Mouse (Mus musculus): ENCODE measurements at regions not wholly inside any gene's neighbourhood (a gene's known extent, or its start where the extent isn't known, plus 50 kb on each side); places are given as distances from the start of the nearest gene placed in this dataset.

GRCm38 (mm10) chr9:120860969-120861595 lies 67.9 kb upstream of the Ctnnb1 start:
- no peak for DNase-seq (ENCODE audit: low spot score in 2 of 2)

GRCm38 (mm10) chr9:120861788-120862345 lies 67.1 kb upstream of the Ctnnb1 start:
- DNase-seq (ENCODE audit: low spot score in 2 of 2): no peak

DNA sequence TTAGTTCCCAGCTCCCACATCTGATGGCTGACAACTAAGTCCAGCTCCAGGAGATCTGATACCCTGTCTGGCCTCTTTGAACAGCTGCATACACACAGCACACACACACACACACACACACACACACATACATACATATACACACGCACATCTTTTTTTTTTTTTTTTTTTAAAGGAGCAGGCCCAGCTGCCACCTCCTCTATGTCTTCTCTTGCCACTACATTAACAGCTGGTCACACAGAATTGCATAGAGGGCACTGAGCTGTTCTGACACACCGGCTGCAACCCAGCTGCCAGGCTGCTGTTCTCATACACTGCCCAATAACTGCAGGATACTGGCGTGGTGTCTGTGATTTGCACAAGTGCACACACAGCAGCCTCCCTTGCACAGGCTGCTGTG lies 64.6 kb upstream of the Ctnnb1 start:
- DNase-seq (ENCODE audit: low spot score in 2 of 2): no peak

GRCm38 (mm10) chr9:120866251-120866650 lies 62.8 kb upstream of the Ctnnb1 start:
- peak in 1 of 2 experiments; percentile 6 for DNase-seq (ENCODE audit: low spot score in 2 of 2)

DNA sequence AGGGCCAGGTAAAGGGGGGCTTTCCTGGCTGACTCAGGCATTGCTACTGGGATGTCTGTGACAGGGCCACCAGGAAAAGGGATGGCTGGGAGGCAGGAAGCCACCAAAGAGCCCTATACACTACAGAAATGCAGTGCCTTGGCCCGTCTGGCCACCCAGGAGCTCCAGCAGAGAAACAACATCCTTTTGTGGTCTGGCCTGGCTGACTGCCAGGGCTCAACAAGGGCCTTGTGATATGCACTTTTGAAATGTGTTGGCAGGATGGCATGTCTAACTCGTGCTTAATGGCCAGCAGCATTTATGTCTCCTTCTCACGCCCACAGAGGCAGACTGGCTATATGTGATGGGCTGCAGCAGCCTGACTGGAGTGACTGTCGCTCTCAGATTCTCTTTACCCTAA lies 62.3 kb upstream of the Ctnnb1 start:
- DNase-seq (ENCODE audit: low spot score in 2 of 2): peak; percentile 76 to 85

- DNase-seq (ENCODE audit: low spot score in 2 of 2): no peak
Observed at GRCm38 (mm10) chr9:120867861-120868260, 61.2 kb upstream of the Ctnnb1 start.

- no peak for DNase-seq (ENCODE audit: low spot score in 2 of 2)
Observed at GRCm38 (mm10) chr9:120868330-120868729, 60.7 kb upstream of the Ctnnb1 start.

- DNase-seq (ENCODE audit: low spot score in 2 of 2): no peak
Observed at GRCm38 (mm10) chr9:120869432-120870081, 59.5 kb upstream of the Ctnnb1 start.

GRCm38 (mm10) chr9:120873293-120873692 lies 55.7 kb upstream of the Ctnnb1 start:
- DNase-seq (ENCODE audit: low spot score in 2 of 2): no peak

DNA sequence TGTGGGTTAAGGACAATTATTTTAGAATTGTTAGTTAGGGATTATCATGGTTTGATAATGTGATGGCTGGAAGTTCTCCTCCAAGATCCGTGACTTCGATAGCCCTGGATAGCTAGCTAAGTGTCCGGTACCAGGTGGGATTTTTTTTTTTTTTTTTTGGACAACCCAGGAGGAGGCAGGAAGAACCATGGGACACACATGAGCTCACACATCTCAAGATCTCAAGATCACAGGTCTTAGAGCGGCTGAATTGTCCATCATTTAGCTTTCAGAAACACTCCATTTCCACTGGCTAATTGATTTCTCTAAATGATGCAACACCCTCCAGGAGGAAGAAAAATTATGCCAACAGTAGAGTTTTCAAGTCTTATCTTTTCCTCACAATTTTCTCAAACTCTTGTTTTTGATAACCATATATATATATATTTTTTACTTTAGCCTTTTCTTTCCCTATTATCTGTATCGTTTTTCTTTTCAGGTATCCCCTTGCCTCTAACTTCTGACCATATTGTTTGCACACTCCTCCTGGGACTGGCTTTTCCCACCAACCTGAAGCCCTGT lies 54.5 kb upstream of the Ctnnb1 start:
- no peak for DNase-seq (ENCODE audit: low spot score in 2 of 2)

- DNase-seq (ENCODE audit: low spot score in 2 of 2): no peak
Observed at GRCm38 (mm10) chr9:120877101-120877500, 51.9 kb upstream of the Ctnnb1 start.

Measured in natural killer cell, adult 2 months (primary cell).